Mouse (Mus musculus) R1 (cell line): ENCODE data around the gene Mdm2.
A peak's percentile ranks its signal among the peaks of the same experiment; 100 is the strongest.

Experiments used
- DNase-seq: peaks from one replicate; pipeline ENCODE4 v3.0.0-alpha.2; 2018; ENCODE audit warnings: low read depth, low spot score

Mdm2 gene

DNA sequence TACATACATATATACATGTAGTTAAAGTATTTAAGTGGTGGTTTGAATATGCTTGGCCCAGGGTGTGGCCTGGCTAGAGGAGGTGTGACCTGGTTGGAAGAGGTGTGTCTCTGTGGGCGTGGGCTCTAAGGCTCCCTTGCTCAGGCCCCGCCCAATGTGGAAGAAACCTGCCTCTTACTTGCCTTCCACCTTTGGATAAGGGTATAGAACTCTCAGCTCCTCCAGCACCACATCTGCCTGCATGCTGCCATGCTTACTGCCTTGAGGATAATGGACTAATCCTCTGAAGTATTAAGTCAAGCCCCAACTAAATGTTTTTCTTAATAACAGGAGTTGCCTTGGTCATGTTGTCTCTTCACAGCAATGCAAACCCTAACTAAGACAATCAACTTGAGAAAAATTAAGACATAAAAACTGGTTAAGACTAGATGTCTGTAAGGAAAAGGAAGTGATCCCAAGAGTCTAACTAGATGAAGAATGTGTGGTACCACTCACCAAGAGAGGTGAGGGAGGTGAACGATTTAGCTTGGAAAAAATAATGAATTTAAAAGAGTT lies 12.9 kb downstream of the Mdm2 start:
- DNase-seq: peak; percentile 85

DNA sequence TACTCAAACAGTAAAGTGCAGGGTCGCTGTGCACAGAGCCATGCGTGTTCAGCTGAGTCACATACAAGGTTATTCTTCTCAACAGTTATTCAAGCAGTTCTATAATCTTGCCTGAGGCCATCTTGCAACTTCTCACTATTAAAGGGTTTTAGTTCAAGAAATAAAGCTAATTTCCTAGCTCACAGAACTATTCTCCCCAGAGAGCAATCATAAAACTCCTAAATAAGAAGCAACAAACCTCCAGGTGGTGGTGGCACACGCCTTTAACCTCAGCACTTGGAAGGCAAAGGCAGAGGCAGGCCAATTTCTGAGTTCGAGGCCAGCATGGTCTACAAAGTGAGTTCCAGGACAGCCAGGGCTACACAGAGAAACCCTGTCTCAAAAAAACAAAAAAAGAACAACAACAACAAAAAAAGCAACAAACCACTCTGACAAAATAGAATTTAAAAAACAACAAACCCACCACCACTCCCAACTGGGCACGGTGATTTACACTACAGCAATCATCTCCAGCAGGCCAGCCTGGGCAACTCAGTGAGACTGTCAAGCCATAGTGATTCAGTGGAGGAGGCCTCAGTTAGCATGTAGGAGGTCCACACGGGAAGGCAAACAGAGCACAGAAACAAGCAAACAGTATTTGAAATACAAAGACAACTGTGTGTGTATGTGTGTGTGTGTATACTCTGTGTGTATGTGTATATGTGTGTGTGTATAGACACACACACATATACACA lies 13.6 kb downstream of the Mdm2 start:
- DNase-seq: no peak

DNA sequence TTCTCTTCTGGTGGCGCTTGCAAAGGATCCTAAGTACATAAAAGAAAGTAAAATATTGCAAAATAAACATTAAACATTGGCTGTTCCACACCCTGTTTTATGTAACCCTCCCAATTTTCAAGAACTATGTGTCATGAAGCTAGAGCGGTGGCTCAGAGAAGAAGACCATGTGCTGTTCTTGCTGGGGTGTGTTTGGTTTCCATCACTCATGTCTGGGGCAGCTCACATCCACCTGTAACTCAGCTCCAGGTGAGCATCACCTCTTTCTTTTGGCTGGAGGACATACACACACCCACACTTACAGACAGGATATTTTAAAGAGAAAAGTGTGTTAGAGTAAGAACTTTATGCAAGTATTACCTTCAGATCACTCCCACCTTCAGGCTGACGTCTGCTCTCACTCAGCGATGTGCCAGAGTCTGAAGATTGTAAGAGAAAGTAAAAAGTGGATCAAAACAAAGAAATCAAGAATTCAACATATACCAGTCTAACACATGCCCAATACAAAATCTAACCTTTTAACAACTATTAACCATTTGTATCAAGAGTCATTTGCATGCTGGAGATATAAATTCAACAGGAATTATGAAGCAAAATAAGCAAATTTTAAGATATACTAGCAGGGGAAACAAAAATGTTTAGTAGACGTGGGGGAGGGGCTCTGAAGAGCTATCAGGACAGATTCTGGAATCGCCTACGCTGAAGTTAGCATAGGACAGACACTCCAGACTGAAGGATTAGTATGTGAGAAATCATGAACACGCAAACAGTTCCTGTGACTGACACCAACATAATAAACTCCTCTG lies 14.3 kb downstream of the Mdm2 start:
- no peak for DNase-seq

DNA sequence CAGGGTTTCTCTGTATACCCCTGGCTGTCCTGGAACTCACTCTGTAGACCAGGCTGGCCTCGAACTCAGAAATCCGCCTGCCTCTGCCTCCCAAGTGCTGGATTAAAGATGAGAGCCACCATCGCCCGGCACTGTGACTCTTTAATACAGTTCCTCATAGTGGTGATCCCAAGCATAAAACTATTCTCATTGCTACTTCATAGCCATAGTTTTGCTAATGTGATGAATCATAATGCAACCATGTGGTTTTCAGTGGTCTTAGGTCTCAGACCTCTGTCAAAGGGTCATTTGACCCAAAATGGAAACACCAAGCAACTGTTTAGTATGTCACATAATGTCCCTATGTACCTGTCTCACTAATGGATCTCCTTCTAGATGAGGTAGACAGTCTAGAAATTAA lies 15.0 kb downstream of the Mdm2 start:
- DNase-seq: no peak

DNA sequence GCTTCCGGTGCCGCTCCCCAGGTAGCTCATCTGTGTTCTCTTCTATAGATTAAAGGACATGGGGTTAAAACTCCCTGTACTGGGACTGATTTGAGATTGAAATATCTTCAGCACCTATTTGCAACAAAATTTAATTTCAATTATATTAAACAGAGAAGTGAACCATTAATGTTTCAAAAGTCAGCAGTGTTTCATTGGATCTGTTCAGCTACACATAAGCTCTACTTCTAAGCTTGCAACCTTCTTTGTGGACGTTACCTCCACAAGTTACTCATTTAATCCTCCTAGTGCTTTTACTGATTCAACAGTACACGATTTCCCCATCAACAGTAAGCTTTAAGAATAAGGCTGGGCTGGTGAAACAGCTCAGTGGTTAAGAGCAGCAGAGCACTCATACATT lies 15.5 kb downstream of the Mdm2 start:
- no peak for DNase-seq

DNA sequence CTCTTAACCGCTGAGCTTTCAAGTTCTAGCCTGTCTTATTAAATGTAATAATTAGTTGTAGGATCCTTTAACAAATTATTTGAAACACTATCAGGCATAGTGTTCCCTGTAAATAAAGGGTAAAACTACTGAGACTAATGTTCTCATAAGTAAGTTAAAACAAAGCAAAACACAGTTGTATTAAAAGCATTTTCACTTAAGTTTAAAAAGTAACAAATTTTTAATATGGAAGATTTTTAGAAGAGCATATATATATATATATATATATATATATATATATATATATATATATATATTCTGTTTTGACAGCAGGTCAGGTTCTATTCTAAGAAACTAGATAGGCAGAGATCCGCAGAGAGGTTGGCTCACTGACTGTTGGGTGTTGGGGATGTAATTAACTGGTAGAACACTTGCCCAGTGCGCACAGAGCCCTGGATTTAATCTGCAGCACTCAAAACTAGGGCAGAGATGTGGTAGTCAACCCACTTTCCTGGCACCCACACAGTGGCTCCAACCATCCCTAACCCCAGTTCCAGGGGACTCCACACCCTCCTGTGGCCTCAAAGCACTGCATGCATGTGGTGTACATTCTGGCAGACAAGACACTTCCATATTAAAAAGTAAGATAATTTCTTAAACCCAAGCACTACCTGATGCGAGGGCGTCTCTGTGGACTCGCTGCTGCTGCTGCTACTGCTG lies 16.2 kb downstream of the Mdm2 start:
- no peak for DNase-seq

DNA sequence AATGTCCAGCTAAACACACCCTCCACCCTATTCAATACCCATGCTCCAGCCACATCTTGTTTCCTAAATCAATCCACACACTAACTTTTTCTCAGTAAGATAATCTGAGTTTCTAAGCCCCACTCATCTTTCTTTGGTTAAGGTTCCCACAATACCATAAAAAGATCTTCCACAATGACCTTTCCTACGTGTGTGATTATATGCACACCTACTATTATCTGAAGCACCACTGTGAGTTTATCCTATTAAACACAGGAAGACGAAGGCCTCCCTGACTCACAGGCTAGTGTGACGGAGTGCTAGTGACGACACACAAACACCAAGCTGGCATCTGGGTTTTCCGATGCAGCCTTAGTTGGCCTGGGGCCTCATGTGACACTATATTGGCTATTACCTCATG lies 17.6 kb downstream of the Mdm2 start:
- no peak for DNase-seq

DNA sequence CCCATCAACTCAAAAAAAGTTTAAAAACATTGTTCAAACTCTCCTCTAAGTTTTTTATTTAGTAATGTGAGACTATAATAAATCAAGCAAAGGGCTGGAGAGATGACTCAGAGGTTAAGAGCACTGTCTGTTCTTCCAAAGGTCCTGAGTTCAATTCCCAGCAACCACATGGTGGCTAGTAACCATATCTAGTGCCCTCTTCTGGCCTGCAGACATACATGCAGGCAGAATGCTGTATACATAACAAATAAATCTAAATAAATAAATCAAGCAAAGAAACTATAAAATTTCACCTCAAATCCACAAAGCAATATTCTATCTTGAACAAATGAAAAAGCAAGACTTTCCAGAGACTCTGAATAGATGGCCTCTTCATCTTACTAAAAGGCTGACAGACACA lies 18.4 kb downstream of the Mdm2 start:
- DNase-seq: no peak

DNA sequence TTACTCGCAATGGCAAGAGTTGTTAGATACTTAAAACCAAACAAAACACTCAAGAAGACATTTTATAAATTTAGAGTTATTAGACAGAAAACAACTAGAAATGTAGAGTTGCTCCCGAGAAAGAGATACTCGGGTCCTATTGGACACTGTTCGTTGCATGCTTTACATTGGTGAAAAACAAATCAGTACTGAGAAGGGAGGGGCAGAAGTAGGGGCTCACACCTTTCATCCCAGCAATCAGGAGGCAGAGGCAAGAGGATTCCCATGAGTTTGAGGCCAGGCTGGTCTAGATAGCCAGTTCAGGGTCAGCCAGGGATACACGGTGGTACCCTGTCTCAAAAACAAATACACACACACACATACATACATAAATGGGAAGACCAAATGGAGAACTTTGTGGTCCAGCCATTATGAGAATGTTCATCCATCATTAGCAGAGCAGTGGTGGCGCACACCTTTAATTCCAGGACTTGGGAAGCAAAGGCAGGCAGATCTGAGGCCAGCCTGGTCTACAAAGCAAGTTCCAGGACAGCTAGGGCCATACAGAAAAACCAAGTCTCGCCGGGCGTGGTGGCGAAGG lies 19.1 kb downstream of the Mdm2 start:
- DNase-seq: no peak

DNA sequence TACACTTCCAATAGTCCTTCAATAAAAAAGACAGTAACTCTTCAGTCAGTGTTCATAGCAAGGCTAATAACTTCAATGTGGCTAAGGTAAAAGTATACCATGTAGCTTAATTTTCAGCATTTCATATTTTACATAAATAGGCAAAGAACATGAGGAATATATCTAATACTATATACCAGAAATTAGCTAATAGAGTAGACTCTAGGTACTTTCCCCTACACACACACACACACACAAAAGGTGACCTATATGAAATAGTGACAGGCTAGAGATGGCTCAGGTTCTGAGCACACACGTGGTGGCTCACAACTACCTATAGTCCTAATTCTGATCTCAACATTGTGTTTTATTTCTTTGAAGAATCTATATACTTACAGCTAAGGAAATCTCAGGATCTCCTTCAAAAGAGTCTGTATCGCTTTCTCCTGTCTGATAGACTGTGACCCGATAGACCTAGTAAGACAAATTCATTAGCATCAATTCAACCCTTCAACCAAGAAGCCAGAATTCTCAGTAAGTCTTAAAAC lies 19.7 kb downstream of the Mdm2 start:
- DNase-seq: no peak

DNA sequence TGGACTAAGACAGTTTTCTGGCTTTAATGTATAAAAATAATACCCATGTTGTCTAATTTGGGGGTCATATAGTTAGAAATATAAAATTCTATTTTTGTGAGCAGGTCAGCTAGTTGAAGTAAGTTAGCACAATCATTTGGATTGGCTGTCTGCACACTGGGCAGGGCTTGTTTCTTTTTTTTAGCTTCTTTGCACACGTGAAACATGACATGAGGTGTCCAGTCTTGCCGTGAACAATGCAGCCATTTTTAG lies 20.5 kb downstream of the Mdm2 start:
- no peak for DNase-seq

DNA sequence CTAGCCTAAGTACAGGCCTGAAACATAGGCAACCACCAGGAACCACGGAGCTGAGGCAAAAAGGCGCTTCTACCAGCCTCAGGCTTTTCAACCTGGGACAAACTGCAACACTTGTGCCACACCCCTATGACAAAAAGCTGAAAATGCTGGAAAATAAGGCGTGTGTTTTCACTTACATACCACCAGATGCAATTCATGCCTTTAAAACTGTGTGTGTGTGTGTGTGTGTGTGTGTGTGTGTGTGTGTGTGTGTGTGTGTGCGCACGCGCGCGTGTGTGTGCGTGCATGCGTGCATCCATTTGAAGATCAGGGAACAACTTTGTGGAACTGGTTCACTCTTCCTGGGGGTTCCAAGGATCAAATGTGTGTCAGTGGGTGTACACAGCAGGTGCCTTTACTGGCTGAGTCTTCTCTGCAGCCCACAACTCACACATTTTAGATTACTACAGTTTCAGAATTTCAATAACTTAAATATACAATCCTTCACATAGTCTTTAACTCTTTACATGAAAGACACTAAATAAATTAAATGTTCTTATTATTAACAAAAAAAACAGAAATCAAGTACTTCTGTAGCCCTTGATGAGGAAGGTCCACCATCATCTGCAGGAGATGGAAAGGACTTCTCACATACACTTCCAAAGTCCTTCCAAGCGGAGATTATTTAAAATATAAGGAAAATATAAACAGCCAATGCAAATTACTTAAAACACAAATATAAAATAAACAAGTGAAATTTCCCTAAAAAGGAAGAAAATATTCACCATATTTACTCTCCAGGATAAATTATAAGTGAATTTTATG lies 21.1 kb downstream of the Mdm2 start:
- no peak for DNase-seq

DNA sequence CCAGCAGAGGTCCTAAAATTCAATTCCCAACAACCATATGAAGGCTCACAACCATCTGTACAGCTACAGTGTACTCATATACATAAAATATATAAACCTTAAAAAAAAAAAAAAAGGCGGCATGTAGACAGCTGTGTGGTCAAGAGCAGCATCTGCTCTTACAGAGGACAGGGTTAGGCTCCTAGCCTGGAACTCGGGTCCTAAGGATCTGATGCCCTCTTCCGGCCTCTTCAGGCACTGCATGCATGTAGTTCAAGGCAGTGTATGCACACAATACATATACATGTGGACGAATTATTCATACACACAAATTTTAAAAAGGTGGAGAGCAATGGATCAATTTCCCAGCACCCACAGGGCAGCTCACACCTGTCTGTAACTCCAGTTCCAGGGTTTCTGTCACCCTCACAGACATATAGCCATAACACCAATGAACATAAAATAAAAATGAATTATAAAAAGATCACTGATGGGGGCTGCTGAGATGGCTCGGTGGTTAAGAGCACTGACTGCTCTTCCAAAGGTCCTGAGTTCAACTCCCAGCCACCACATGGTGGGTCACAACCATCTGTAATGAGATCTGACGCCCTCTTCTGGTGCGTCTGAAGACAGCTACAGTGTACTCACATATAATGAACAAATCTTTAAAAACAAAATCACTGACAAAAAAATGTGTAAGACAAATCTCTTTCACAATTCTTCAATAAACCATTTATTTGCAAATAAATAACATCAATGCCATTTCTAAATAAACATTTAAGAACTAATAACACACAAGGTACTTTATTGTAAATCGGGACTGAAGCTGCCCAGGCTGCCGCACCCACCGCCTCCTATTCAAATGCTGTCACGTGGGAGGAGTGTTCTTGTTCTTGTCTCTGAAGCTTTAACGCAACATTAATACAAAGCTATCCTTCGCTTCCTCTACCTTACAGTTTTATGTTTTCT lies 22.1 kb downstream of the Mdm2 start:
- peak; percentile 85 for DNase-seq

DNA sequence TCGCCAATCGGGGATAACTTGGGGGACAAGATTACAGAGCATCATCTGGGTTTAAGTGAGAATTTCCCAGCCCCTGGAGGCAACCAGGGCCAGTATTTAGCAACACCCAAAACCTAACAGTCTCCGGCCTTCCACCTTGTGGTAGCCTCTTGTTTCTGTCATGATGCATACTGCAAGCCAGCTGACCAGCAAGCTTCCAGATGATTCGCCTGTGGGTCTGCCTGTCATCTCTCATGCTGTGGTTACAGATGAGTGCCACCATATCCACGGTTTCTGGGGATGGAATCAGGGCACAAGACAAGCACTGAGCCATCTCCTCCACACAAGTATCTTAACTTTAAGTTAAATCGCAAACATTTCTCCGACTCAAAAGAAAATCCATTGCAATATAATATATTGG lies 23.0 kb downstream of the Mdm2 start:
- no peak for DNase-seq

DNA sequence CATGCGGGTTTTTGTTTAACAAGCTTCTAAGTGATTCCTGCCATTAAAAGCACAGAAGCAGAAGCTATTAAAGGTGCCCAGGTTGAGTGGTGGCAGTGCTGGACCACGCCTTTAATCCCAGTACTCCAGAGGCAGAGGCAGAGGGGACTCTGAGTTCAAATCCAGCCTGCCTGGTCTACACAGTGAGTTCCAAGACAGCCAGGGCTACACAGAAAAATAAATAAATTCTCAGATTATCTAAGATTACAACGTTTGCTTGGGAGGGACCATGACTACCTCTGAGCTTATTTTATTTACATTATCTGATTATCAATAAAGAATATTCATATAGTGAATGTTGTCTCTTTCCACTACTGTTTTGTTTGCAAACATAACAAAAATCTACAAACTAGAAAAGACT lies 23.5 kb downstream of the Mdm2 start:
- no peak for DNase-seq

DNA sequence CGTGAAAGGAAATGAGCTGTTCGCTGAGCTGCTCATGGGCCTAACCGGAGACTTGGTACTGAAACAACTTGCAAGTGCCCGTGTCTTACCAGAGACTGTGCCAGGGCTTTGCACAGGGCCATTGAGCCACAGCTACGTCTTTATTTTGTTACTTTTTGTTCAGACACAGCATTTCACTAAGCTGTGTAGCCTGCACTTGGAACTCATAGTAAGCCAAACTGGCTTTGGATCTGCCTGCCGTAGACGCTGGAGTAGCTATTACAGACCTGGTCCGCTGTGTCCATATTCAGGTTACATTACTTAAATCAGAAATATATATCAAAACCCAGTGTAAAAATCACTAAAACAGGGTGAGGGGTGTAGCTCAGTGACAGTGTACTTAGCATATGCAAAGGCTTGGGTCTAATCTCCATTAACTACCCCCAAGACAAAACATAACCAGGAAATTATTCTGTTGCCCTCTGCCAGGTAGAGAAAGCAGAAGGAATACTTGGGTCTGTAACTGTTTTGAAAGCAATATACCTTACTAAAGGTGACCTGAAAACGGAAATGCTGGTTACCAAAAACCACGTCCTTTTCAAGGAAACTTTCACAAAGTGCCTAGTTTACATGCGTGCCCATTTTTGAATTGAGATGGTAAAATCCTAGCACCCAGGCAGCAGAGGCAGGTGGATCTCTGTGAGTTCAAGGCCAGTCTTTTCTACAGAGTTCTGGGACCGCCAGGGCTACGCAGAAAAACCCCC lies 24.5 kb downstream of the Mdm2 start:
- DNase-seq: no peak

DNA sequence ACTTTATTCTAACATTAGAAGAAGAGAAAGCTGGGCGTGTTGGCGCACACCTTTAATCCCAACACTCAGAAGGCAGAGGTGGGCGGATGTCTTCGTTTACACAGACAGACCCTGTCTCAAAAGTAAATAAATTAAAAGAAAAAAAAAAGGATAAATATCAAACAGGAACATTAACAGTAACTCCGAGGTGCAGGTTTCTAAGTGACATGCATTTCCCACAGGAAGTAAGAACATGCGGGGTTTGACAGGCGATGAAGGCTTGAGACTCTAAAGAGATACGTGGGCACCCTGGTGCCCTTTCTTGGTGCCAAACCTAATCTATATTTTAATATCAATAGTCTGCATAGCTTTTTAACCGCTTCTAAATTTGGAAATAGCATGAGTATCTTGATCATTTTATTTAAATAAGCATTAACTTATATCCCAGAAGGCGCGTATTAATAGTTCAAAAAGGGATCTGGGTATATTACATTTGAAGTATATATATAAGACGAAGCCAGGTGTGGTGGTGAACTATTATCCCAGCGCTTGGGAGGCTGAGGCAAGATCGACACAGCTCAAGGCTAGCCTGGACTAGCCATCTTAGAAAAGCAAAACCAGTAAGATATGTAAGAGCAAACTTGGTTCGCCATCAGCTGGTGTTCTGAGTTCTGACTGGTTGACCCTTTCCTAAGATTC lies 25.2 kb downstream of the Mdm2 start:
- DNase-seq: no peak

DNA sequence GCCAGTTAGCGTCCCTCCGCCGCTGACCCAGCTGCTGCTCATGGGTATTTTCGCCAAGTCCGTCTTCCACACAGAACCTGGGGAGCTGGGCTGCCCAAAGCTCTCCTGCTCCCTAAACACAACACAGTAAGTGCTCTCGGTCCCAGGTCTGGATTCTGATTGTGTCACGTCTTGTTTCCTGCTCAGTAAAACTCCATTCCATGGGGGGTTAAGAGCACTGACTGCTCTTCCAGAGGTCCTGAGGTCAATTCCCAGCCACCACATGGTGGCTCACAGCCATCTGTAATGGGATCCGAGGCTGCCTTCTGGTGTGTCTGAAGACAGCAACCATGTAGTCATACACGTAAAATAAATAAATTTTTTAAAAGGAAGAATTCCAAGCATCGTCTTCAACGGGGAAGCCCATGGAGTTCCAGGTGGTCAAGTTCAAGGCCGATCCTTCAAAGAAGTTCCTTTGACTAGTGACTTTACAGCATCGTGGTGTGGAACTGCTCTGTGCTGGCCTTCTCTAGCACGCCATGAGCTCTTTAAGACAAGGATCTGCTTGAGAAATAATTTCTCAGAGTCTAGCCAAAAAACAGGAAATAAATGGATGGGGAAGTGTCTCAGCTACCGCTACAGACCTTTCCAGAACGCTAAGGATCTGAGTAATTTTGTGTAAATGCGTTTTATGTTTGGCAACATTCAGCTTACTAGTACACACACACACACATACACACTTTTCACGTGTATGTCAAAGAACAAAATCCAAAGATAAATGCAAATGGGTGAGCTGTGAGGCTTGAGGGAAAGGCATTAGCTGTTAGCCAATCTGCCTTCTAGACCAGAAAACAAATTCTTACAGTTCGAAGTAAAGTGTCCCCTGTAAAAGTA lies 26.0 kb downstream of the Mdm2 start:
- no peak for DNase-seq
